Mouse (Mus musculus) urinary bladder, postnatal 14 days (tissue): ENCODE measurements around the gene Stip1.
"Not testable (repeated sequence)": the region's sequence is repeated elsewhere in the genome, so short reads cannot be mapped to it uniquely, and the experiment has no call there.

Experiments used
- DNase-seq: peaks from one replicate; pipeline ENCODE4 v3.0.0; 2021; ENCODE audit warnings: low spot score

Stip1 gene

GRCm38 (mm10) chr19:7014481-7015135 is 25.2 kb downstream of the Stip1 start:
- no peak for DNase-seq

- peak; percentile 72 for DNase-seq
These were observed 25.8 kb downstream of the Stip1 start for GRCm38 (mm10) chr19:7013984-7014383.

- no peak for DNase-seq
These were observed 27.3 kb downstream of the Stip1 start for GRCm38 (mm10) chr19:7012426-7012825.

GRCm38 (mm10) chr19:7006892-7007593 is 32.7 kb downstream of the Stip1 start:
- no peak for DNase-seq

- no peak for DNase-seq
These were observed 40.3 kb downstream of the Stip1 start for GRCm38 (mm10) chr19:6999360-7000063.

- DNase-seq: no peak
These were observed 42.0 kb downstream of the Stip1 start for GRCm38 (mm10) chr19:6997721-6998290.

GRCm38 (mm10) chr19:6996006-6996405 is 43.8 kb downstream of the Stip1 start, which contains the start of the genes Nudt22 and Trpt1:
Gene Nudt22, minus strand, starts transcription at chr19:6996117.
Gene Trpt1, plus strand, starts transcription at chr19:6996131.
- peak; percentile 90 for DNase-seq

- DNase-seq: no peak
These were observed 44.3 kb downstream of the Stip1 start for GRCm38 (mm10) chr19:6995255-6995991.

GRCm38 (mm10) chr19:6994489-6994888 is 45.3 kb downstream of the Stip1 start:
- no peak for DNase-seq

GRCm38 (mm10) chr19:6994002-6994401 is 45.8 kb downstream of the Stip1 start:
- no peak for DNase-seq

- no peak for DNase-seq
These were observed 46.6 kb downstream of the Stip1 start for GRCm38 (mm10) chr19:6993011-6993770.

- DNase-seq: peak; percentile 97
These were observed 47.5 kb downstream of the Stip1 start, which contains the start of gene Dnajc4 for GRCm38 (mm10) chr19:6992011-6992858. Gene Dnajc4, minus strand, starts transcription at chr19:6992572.

GRCm38 (mm10) chr19:6991166-6991565 is 48.6 kb downstream of the Stip1 start:
- DNase-seq: not testable (repeated sequence)

GRCm38 (mm10) chr19:6990712-6991111 is 49.1 kb downstream of the Stip1 start:
- DNase-seq: no peak

GRCm38 (mm10) chr19:6989251-6989650 is 50.5 kb downstream of the Stip1 start:
- DNase-seq: peak; percentile 68

GRCm38 (mm10) chr19:6987904-6988285 is 51.9 kb downstream of the Stip1 start:
- DNase-seq: no peak

- peak; percentile 68 for DNase-seq
These were observed 52.5 kb downstream of the Stip1 start, which contains the start of gene Vegfb for GRCm38 (mm10) chr19:6987061-6987903. Gene Vegfb, minus strand, starts transcription at chr19:6987651.

- no peak for DNase-seq
These were observed 53.6 kb downstream of the Stip1 start for GRCm38 (mm10) chr19:6985951-6986708.
